Mouse (Mus musculus) activated CD4-positive, CD25-positive, alpha-beta regulatory T cell, adult 4 months (primary cell): ENCODE data around the gene Anks4b. TPM values are rescaled to one million over a fixed set of nuclear protein-coding genes. Genes with fewer than 3 reads are reported as not detected.

Source experiments
- ATAC-seq: one replicate; pipeline ENCODE4 v1.8.0; 2017
- polyA plus RNA-seq, 2 experiments: library from polyadenylated mRNA; unstranded; fragments of 100-300 nt; shearing (Covaris generic); gene quantifications; one replicate each; pipeline ENCODE4 v1.2.1; 2017

The Anks4b gene
- not detected for polyA plus RNA-seq

DNA sequence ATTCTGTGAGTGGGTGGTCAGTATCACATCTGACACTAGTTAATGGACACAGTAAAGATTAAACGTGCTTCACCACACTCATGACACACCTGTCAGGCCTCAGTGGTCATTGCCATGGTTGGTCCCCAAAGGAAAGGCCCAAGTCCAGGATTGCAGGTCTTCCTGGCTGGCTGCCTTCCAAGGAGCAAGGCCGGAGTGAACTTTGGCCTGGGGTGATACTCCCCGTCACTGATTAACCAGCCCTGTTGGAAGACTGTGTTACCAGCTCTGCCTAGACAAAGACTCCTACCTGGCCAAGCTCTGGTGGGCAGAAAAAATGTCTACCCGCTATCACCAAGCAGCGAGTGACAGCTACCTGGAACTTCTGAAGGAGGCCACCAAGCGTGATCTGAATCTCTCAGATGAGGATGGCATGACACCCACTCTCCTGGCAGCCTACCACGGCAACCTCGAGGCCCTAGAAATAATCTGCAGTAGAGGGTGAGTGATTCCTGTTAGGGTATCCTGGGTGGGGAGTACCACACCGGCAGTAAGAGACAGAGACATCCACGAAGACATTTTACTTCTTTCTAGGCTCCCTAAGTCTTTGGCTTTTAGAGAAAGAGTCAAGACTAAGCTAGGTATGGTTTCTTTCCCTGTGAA, at the start of gene Anks4b:
Gene Anks4b (plus strand): TSS at position 256 of the 642 bp plus-strand sequence.
- no peak for ATAC-seq

DNA sequence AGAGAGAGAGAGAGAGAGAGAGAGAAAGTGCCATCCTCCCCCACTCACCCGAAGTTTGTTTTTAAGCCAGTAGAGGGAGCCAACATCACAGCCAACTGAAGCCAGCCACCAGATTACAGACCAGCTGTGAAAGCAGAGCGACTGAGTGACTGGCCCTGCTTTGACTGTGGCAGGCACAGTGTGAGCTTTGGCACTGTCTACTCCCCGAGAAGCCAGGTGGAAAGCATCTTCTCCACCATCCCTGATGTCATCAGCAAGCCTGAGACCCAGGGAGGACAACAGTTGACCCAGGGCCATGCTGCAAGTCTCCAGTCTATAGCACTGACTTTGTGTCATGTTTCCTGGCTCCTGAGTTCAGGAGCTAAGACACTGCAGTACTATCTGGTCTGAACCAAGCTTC, 48.8 kb upstream of the Anks4b start:
- ATAC-seq = no peak

DNA sequence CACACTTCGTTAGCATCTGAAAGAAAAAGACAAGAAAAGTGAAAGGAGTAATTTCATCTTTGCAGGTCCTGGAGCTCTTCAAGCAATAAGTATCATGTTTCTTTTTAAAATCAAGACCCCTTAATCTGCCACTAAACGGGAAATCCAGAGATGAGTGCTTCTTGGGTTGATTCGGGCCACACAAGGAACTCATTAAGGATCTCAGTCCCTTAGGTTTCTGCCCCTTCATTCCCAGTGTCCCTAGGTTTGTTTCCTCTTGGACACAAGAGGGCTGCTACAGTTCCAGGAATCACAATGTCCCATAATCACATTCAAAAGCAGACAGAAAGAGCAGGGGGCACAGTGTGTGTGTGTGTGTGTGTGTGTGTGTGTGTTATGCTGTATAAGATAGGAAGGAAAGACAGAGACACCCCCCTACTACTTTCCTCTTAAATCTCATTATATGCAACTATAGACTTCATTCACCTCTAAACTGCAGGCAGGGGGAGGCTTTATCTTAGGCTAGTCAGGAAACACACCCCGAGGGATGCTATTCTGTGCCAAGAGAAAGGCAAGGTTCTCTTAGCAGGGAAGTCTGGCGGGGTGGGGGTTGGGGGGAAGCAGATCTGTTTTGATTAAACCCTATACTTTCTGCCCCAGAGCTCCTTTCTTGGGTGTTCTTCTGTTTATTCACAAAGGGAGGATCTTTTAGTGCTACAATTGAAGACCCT, 46.5 kb upstream of the Anks4b start:
- ATAC-seq = no peak

DNA sequence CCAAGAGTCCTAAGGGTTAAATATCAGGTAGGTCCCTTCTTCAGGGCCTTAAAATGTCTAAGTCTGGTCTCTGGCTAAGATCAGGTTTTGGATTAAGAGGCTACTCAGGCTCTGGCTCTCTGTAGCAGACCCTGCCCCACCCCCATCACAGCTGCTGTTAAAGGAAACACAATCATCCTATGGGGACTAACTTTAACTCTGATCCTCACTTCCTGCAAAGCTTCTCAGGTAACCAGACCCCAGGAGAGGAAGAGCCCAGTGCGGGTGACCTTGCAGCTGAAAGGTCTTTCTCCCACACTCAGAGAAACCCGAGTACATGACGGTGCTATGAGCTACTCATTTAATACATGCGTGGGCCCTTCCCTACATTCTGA, 46.0 kb upstream of the Anks4b start:
- ATAC-seq = no peak

DNA sequence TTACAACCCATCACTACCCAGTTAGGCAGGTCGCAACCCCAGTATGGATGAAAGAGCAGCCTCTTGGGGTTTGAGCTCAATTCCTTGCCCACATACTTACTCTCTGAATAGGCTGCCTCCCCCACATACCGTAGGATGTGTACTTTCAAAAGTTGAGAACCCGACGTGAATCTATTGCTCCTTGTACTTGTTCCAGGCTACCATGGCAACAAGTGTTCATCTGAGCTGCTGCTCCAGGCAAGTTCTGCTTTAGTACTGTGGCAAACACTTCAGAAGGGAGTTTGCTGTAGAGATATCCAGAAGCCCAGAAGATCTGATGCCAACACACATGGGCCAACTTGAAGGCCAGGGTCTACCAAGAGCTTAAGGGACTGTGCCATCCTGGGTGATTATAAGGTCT, 44.7 kb upstream of the Anks4b start:
- no peak for ATAC-seq

DNA sequence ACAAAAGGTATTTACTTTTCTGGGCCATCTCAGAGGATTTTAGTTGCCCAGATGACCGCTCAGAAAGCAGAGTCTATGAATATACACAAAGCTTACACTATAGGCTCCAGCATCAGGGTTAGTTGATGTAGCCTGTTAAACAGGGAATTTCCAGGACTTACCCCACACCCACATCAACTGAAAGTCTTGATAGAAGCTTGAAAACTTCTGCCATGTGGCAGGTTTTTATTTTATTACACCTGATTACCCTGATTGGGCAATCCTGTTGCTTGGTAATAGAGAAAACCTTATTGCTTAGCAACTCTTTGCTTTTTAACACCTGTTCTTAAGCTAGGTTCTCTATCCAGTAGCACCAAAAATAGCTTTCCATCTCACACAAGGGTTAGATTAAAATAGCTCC, 30.9 kb upstream of the Anks4b start:
- no peak for ATAC-seq

DNA sequence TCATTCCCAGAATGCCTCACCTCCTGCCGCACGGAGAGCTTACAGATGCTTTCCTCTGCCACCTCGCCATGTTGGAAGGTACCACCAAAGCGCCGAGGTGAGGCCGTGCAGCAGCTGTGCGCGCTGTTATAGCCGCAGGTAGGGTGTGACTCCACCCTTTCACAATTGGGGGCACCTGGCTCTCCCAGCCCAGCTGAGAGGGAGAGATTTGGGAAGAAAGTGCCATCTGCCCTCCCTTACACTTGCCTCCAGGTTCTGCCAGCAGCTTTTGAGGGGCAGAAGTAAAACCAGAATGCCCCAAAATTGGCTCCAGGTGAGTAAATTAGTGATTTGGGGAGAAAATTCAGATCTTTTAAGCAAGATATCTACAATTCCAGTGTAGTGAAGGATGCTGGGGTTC, 28.5 kb upstream of the Anks4b start, which contains the start of gene Zp2:
Gene Zp2 (minus strand): TSS at position 101 of the 400 bp plus-strand sequence.
- no peak for ATAC-seq

DNA sequence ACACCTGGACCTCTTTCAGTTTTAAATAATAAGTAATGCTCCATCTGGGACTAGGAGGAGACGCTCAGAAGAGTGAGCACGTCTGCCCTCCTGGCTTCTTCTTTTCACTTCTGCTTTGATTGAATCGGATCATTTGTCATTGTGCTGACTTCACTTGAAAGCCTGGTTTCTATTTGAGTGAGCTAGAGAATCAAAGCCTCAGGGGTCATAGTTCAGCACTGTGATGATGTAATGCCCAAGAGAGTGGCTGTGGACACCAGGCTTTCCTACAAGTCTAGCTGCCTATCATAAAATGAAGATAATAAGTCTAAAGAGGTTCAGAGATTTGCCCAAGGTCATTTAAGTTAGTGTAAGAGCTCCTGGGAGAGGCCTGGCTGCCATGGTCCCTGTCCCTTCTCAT, 23.4 kb upstream of the Anks4b start:
- no peak for ATAC-seq

DNA sequence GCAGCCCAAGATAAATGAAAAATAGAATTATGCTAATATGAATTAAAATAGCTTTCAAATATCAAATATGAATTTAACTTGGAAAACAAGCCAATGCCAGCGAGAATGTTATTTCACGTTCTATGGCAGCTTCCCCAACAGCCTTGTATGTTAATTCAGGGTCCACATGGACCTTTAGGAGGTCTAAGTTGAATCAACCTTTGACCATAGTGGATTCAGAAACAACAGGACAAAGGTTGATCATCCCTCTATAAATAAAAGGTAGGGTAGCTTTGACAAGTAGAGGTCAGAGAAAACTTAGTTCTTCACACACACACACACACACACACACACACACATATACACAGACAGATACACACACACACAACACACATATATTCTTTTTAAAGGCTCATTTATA, 22.8 kb upstream of the Anks4b start:
- ATAC-seq = no peak

DNA sequence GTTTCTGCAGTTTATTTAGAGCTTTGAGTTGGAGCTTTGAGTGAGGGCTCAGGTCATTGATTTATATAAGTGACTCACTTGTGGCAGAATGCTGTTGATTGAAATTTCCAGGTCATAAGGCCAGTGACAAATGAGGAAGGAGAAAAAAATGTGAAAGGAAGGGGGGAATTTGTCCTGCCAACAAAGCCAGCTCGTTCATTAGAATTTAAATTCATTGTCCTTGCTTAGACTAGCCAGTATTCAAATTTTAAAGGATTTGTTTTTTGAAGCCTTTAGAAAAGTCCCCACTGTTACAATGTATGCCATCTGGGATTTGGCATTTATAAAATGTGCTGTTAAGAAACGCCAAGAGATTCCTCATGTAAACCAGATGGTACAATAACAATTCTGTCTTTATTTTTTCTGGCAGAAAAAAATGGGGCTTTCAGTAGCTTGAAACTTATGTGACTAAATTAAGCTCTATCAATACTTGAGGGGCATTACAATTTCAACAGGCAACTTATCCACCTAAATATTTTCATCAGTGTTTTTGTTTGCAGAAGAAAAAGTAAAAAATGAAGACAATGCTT, 16.7 kb upstream of the Anks4b start:
- ATAC-seq = no peak

DNA sequence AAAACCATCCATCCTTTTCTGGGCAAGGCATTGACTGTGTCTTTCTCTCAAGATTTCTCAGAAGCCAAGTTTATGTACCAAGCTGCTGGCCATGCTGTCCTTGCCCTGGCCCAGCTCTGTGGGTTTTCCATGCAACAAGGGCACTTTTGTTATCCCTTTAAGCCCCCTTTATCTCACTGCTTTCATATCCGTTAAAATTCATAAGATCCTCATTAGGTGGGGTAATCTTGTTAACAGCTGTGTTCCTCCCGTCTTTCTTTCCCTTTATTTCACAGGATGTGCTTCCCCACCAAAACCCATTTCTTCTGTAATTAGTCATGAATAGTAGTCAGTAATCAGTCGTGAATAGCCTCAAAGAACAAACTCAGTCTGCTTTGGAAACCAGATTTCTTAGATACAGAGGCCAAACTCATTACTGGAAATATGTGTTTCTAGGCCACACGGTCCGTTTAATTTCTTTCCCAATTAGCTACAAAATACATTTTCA, 16.0 kb upstream of the Anks4b start:
- no peak for ATAC-seq

DNA sequence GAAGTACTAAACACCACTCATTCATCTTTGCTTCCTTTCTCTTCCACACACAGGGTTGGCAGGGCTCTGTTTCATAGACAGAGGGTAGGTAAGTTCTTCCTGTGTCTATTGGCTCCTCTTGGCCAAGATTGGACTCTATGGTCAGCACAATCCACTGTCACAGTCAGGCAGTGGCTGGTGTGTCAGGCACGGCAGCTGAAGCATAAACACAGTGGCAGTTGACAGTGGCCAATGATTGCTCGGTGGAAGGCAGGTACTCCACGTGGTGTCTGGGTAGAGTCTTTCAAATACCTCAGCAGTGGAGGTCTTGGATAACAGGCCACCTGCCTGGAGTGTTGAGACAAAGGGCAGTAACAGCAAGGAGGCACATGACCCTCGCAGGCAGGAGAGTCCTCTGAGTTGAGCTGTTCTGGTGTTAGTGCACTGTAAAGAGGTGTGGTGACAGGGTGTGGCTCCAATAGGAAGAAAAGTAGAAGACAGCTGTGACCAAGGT, 15.5 kb upstream of the Anks4b start:
- no peak for ATAC-seq

DNA sequence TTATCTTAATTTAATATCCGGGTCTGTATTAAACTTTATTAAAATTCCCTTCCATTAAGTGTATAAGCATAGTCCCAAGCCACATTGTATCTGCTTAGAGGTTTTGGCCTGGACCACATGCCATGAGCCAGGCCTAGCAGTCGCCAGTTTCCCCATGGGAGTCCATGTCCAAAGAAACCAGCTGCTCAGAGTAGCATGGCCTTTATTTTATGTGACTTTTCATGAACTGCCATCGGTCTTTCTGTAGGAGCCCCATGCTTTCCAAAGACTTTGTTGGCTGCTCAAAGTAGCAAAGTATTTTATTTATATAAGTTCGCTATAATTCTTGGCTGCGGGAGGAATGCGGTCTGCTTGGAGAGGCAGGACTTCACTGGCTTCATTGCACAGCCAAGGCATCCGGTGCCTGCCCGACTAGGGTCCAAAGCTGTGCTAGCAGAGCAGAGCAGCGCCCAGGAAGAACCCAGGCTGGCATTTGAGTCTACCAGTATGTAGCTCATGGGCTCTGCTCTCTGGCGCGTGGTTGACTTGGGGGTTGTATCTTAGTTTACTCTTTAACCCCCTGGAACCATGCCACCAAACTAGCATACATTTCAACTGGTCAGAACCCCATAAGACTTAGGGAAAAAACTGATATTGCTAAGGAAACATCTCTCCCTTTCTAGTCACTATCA, 9.9 kb upstream of the Anks4b start:
- no peak for ATAC-seq

DNA sequence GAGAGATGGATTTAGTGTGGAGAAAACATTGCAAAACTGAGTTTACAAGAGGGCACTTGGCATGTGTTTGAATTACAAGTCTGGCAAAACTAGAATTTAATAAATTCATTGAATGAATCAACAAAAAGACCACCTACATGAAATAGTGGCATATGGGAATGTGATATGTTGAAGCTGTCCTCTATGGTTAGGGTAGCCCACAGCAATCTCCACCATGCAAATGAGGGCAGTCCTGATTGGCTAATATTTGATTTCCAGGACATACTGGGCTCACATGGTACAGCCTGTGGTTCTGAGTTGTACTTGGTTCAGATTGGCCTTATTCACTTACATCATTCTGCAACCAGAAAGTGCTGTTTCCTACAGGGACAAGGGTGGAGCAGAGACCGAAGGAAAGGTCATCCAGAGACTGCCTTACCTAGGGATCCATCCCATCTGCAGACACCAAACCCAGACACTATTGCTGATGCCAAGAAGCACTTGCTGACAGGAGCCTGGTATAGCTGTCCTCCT, 1.4 kb upstream of the Anks4b start:
- ATAC-seq = no peak

DNA sequence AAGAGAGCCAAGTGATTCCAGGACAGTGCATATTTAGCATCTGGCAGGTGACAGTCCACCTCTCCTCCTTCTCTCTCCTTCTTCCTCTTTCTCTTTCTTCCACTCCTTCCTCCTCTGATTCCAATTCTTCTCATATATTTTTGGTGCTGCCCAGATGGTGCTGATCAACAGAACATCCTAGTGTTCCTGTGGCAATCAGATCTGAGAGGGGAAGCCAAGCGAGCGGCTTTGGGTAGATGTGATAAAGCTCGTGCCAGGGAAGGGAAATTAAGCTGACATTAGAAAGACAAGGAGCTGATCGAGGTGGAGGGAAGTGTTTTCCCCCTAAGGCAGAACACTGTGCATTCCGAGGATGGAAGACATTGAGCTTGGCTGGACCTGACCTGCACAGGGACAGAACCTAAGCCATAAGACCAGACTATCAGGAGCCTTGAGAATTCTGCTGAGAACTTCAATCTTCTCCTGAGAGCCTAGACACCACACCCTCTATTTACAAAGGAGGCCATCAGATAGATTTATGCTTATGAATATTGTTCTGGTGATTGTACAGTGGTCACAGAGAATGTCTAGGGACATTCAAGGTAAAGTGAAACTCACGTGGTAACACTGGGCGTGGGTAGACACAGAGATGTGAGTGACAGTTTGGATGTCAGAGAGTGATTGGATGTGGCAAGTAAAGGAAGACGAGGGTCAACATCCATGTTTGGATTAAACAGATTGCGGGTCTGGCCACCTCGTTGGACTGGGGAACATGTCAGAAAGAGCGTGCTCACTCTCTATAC, 1.3 kb downstream of the Anks4b start:
- ATAC-seq = no peak

DNA sequence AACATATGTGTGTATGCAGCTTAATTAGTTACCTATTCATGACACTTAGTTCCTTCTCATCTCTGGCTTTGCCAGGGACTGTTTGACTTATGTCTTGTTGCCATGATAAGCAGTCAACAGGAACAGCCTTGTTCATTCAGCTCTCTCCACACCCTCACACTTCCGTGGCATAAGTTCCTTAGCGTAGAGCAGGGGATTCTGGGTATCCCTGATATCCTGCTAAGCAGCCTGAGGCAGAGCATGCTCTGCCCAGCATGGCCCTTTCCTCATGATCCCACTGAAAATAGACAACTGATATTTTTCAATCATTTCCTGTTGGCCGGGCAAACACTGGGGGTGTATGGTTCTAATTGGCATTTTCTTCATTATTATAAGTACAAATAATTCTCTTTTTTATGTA, 4.0 kb downstream of the Anks4b start:
- ATAC-seq = no peak

DNA sequence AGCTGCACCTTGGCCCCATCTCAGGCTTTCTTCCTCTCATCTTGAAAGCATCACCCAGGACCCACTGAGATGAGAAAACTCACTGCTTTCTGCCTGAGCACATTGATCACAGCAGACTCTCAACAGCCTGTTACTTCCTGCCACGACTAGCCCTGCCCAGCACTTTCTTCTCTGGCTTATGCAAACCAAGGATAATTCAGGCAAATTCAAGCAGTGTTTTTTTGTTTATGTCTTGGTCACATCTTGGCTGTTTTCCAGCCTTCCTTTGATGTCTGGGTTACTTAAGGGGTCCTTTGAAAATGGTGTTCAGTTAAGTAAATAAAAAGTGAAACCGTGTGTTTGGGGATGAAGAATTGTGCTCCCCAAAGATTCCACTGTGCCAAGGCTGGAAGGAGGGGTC, 5.3 kb downstream of the Anks4b start:
- ATAC-seq = no peak

DNA sequence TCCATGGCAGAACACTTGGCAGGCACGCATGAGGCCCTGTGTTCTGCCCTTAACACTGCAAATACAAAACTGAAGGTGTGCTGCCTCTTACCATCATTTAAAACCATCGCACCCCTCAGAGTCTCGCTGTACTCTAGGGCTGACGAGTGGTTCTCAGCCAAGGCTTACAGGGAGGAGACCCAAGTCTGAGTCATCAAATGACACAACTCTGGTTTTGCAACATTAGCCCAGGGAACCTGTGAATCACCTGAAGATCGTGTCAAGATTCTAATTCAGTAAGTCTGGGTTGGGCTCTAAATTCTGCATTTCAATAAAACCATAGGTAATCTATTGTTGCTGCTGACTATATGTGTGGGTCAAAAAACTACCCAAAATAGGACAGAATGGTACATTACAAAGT, 6.9 kb downstream of the Anks4b start:
- ATAC-seq = no peak

DNA sequence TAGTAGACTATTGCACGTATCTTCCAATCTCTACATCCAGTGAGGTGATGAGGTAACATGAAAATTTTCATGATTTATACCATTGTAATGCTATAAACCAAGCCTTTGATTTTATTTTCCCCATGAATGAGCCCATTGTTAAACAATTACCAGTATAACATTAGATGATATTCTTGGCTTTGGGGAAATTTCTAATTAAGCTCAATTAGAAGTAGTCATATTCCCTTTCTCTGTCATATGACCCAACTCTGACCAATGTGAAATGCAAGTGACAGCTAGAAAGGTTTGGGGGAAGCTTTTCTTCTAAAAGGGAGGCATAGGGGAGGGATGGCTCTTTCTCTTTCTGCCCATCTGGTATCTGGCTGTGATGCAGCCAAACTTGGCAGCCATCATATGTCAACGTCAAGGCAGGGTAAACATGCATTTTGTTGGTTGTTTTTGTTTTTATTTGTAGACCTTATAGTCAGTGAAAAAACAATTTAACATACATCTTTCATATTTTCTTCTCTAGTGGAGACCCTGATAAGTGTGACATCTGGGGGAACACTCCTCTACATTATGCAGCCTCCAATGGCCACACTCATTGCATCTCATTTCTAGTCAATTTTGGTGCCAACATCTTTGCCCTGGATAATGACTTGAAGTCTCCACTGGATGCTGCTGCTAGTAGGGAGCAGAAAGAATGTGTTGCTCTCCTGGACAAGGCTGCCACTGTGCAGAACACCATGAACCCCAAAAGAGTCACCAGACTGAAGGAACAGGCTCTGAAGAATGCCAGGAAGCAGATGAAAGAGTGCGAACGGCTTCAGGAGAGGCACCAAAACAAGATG, 8.0 kb downstream of the Anks4b start:
- no peak for ATAC-seq

DNA sequence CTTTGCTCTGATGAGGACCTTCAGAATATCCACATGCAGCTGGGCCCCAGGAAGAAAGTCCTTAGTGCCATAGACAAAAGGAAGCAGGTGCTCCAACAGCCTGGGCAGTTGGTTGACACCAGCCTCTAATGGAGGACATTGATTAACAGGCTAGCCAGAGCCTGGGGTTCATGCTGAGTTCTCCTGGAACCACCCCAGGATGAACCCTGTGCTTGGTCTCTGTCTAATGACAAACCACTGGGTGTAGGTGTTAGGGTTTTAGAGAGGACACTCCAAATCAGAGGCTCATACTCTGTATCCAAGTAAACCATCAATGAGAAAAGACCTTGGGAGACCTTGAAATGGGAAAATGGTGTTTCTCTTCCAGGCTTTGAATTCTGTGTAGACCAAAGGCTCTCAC, 9.2 kb downstream of the Anks4b start:
- ATAC-seq = no peak

DNA sequence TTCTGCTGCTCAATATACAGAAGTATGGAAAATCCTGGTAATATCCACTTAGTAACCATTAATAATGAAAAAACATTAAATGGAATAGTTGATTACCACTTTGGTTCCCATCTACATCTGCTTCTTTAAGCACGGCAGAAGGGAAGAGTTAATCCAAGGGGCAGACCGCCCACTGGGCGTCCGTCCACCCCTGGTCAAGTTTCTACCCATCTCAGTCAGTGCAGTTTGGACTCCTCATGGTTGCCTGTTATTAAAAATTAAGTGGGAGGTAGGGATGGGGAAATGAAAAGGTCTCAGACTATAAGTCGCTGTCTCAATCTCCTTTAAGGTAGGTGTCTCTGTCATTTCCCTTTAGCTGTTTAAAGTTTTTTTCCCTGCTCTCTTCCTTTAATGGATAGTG, 15.3 kb downstream of the Anks4b start:
- no peak for ATAC-seq
